Mouse (Mus musculus) testis, adult 2 months (tissue): ENCODE measurements around the gene Fkbp6. TPM values are rescaled to one million over a fixed set of nuclear protein-coding genes. Genes with fewer than 3 reads are reported as not detected.

ENCODE experiments used
- H3K27ac ChIP-seq: fragments of 200-500 bp; 2 replicates; pipeline ENCODE4 v1.5.1; 2012; ENCODE audit warnings: low read depth, low read length; ENCODE audit not compliant: control insufficient read depth, insufficient read depth
- H3K27me3 ChIP-seq: fragments of 200-500 bp; 2 replicates; pipeline ENCODE4 v1.6.1; 2012; ENCODE audit warnings: mild to moderate bottlenecking, low read length, moderate library complexity; ENCODE audit not compliant: control insufficient read depth, insufficient read depth
- H3K36me3 ChIP-seq: fragments of 200-500 bp; 2 replicates; pipeline ENCODE4 v1.6.1; 2012; ENCODE audit warnings: mild to moderate bottlenecking, low read length; ENCODE audit not compliant: control insufficient read depth, insufficient read depth
- H3K4me1 ChIP-seq: fragments of 200-500 bp; 2 replicates; pipeline ENCODE4 v1.6.1; 2012; ENCODE audit warnings: low read length; ENCODE audit not compliant: control insufficient read depth, insufficient read depth
- H3K4me3 ChIP-seq: fragments of 200-500 bp; 2 replicates; pipeline ENCODE4 v1.5.1; 2012; ENCODE audit warnings: low read depth, mild to moderate bottlenecking, low read length, moderate library complexity, mixed read lengths; ENCODE audit not compliant: control insufficient read depth
- CTCF ChIP-seq: fragments of 200-500 bp; IDR thresholded peaks from 2 replicates; pipeline ENCODE4 v1.5.1; 2012; ENCODE audit warnings: low read depth, mild to moderate bottlenecking, inconsistent platforms, low read length, moderate library complexity; ENCODE audit not compliant: control insufficient read depth, insufficient read depth, insufficient replicate concordance
- POLR2A ChIP-seq: fragments of 200-500 bp; IDR thresholded peaks from 2 replicates; pipeline ENCODE4 v1.6.1; 2012; ENCODE audit warnings: low read depth, mild to moderate bottlenecking, inconsistent platforms, low read length, moderate library complexity; ENCODE audit not compliant: control insufficient read depth
- polyA plus RNA-seq: library from polyadenylated mRNA; depleted of rRNA; stranded (reverse); fragments of >200 nt; gene quantifications from 2 replicates; pipeline ENCODE4 v1.2.3, GENCODE M21; 2012

Gene Fkbp6
- polyA plus RNA-seq, 1 experiment: 87.2 TPM

DNA sequence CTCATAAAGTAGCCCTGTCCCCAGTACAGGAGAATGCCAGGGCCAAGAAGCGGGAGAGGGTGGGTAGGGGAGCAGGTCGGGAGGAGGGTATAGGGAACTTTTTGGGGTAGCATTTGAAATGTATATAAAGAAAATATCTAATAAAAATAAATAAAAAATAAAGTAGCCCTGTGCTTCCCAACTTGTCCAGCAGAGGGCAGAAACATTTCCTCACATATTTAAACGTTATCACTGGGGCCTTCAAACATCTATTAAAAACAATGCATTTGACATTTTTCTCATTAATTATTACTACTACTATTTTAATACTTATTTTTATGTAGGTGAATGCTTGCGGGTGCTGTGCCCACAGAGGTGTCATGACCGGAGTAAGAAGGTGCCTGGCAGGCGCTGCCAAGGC, 18.0 kb upstream of the Fkbp6 start:
- Histone ChIP-seq H3K27ac (no peak overlapping the region), H3K4me3 (no peak overlapping the region), H3K27me3 (no peaks in the 10 kb centered on the region), H3K36me3 (no peaks in the 10 kb centered on the region), H3K4me1 (peaks cover 6% of the 10 kb centered on the region)
- TF ChIP-seq POLR2A (no peak), CTCF (no peak)

DNA sequence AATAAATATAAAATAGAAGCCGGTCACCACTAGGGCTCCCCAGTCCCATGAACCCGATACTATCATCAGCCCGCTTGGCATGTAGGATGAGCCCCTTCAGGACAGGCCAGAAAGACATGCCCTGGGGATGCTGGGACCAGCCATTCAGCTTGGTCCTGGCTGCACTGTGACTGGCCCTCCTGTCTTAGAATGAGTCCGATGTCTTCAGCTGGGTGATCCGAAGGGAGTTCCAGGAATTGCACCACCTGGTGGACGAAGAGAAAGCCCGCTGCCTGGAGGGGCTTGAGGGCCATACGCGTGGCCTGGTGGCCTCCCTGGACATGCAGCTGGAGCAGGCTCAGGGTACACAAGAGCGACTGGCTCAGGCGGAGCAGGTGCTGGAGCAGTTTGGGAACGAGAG, 13.7 kb upstream of the Fkbp6 start:
- H3K36me3 ChIP-seq: no peaks in the 10 kb centered on the region
- no peaks in the 10 kb centered on the region for H3K27me3 ChIP-seq
- no peak overlapping the region for H3K4me3 ChIP-seq
- H3K27ac ChIP-seq: no peak overlapping the region
- H3K4me1 ChIP-seq: peaks cover 11% of the 10 kb centered on the region
- TF ChIP-seq POLR2A (no peak), CTCF (peak; percentile 61)

DNA sequence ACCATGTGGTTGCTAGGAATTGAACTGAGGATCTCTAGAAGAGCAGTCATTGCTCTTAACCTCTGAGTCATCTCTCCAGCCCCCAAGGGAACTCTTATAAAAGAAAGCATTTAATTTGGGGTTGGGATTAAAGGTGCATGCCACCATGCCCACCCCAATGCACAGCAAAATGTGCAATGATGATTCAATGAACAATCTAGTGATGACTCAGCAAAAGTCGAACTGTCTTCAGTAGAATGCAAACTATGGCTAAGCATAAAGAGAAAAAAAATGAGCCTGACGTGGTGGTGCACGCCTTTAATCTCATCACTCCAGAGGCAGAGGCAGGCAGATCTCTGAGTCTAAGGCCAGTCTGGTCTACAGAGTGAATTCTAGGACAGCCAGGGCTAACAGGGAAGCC, 12.7 kb upstream of the Fkbp6 start:
- no peaks in the 10 kb centered on the region for H3K36me3 ChIP-seq
- no peak for TF ChIP-seq CTCF
- no peak for TF ChIP-seq POLR2A
- H3K4me1 ChIP-seq: peaks cover 10% of the 10 kb centered on the region
- H3K4me3 ChIP-seq: no peak overlapping the region
- no peak overlapping the region for H3K27ac ChIP-seq
- no peaks in the 10 kb centered on the region for H3K27me3 ChIP-seq

DNA sequence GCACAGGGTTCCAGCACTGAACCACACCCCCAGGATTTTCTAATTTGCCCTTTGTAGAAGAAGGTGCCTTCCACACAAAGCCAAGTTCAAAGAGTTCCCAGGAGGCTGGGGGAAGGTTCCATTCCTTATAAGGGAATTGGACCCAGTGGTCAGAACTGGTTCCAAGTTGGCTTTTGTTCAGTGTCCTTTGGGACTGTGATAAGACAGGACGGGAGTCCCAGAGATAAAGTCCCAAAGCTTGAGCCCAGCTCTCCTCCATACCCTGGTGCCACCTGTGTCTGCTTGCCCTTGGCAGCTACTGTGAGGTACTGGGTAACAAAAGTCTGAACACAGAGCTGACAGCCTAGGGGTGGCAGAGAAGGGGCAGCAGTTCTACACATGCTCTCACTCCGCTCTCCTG, 9.9 kb upstream of the Fkbp6 start:
- peaks cover 10% of the 10 kb centered on the region for H3K4me1 ChIP-seq
- no peaks in the 10 kb centered on the region for H3K27me3 ChIP-seq
- TF ChIP-seq CTCF (no peak), POLR2A (no peak)

DNA sequence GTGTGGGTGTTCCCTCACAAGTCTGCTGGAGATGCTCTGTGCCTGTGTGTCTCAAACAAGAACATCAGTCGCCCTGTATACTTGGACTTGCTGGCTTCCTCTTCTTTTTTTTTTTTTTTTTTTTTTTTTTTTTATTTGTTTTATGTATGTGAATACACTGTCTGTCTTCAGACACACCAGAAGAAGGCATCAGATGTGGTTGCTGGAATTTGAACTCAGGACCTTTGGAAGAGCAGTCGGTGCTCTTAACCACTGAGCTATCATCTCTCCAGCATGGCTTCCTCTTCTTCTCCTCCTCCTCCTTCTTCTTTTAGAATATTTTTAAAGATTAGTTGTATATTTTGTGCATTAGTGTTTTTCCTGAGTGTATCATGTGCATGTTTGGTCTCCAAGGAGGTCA, 7.7 kb upstream of the Fkbp6 start:
- peaks cover 19% of the 10 kb centered on the region for H3K4me1 ChIP-seq
- no peaks in the 10 kb centered on the region for H3K36me3 ChIP-seq
- H3K27ac ChIP-seq: no peak overlapping the region
- TF ChIP-seq POLR2A: no peak
- no peak overlapping the region for H3K4me3 ChIP-seq
- H3K27me3 ChIP-seq: no peaks in the 10 kb centered on the region

More for the DNA sequence above, 9.9 kb upstream of the Fkbp6 start:
- Histone ChIP-seq H3K36me3 (no peaks in the 10 kb centered on the region), H3K4me3 (no peak overlapping the region), H3K27ac (no peak overlapping the region)

DNA sequence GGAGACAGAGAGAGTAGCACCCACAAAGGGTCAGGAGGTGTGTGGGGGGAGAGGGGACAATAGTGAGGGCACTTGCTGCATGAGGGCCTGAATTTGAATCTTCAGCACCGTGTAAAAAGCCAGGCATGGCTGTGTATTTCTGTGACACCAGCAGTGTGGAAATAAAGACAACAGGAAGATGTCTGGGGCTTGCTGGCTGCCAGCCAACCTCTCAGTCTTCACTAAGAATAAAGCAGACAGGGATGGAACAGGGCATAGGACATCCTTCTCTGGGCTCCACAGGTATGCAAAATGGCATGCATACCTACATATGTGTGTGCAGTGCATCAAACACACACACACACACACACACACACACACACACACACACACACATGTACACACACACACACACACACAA, 6.2 kb upstream of the Fkbp6 start:
- TF ChIP-seq CTCF (no peak), POLR2A (no peak)
- Histone ChIP-seq H3K36me3 (no peaks in the 10 kb centered on the region), H3K27me3 (no peaks in the 10 kb centered on the region), H3K4me1 (peaks cover 19% of the 10 kb centered on the region), H3K27ac (no peak overlapping the region), H3K4me3 (no peak overlapping the region)

DNA sequence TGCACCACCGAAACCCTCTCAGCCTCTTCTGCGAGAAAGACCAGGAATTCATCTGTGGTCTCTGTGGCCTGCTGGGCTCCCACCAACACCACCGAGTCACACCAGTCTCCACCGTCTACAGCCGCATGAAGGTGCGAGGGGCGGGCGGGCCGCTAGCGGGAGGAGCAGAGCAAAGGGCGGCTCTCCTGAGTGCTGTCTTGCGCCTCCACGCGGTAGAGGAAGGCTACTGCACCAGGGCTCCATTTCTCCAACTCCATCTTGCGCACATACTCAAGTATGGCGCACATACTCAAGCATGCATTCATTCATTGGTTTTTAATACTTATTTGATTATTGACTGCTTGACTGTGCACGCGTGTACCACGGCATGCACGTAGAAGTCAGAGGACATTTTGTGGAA, 3.7 kb upstream of the Fkbp6 start:
- peak overlapping the region; percentile 69 for H3K27ac ChIP-seq

DNA sequence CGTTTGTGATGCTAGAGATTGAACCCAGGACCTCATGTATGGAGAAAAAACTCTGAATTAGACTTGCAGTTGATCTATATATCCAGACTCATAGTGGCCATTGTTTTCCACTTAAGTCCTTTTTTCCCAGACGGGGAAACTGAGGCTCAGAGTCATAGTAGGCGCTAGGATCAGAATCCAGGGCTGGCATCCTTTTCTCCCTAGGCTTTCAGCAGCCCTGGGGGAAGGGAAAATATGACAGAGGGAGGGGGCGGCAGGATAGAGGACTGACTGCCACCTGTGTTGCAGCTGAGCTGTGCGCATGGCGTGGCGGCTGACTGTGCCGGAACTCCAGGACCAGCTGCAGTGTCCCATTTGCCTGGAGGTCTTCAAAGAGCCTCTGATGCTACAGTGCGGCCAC, 3.2 kb upstream of the Fkbp6 start, which contains the start of gene Trim50:
Gene Trim50, plus strand, starts transcription at position 301 of the 400 bp plus-strand sequence.
- peak within 1 kb of the TSS; percentile 69 for H3K27ac ChIP-seq
- peaks cover 17% of the 10 kb centered on the region for H3K4me1 ChIP-seq
- H3K27me3 ChIP-seq: no peaks in the 10 kb centered on the region
- H3K36me3 ChIP-seq: no peaks in the 10 kb centered on the region; the same call in 1 of the 2 replicates
- peak within 1 kb of the TSS; percentile 68 for H3K4me3 ChIP-seq
- TF ChIP-seq POLR2A: no peak
- no peak for TF ChIP-seq CTCF

More for the DNA sequence above, 3.7 kb upstream of the Fkbp6 start:
- H3K36me3 ChIP-seq: no peaks in the 10 kb centered on the region
- no peaks in the 10 kb centered on the region for H3K27me3 ChIP-seq
- peak overlapping the region; percentile 68 for H3K4me3 ChIP-seq
- TF ChIP-seq CTCF: peak; percentile 90
- no peak for TF ChIP-seq POLR2A
- peaks cover 19% of the 10 kb centered on the region for H3K4me1 ChIP-seq
